Mouse (Mus musculus) cerebellum, adult 2 months (tissue): ENCODE results near the gene Rpp25l. TPM values are rescaled to one million over a fixed set of nuclear protein-coding genes. Genes with fewer than 3 reads are reported as not detected.
"Not testable (repeated sequence)": the region's sequence is repeated elsewhere in the genome, so short reads cannot be mapped to it uniquely, and the experiment has no call there.

ENCODE experiments used
- DNase-seq, 2 experiments: peaks; one replicate each; pipeline ENCODE4 v3.0.0; 2021
- H3K27ac ChIP-seq: fragments of 200-500 bp; 2 replicates; pipeline ENCODE4 v1.5.1; 2012; ENCODE audit warnings: low read length, control low read depth, inconsistent platforms; ENCODE audit not compliant: insufficient read depth
- H3K27me3 ChIP-seq: fragments of 200-500 bp; 2 replicates; pipeline ENCODE4 v1.6.1; 2012; ENCODE audit warnings: inconsistent platforms, mild to moderate bottlenecking, low read length, moderate library complexity; ENCODE audit not compliant: control insufficient read depth, insufficient read depth
- H3K4me1 ChIP-seq: fragments of 200-500 bp; 2 replicates; pipeline ENCODE4 v1.6.1; 2011; ENCODE audit warnings: low read length; ENCODE audit not compliant: control insufficient read depth, insufficient read depth
- H3K4me3 ChIP-seq: fragments of 200-500 bp; replicated peaks from 2 replicates; pipeline ENCODE3; 2011; ENCODE audit warnings: mild to moderate bottlenecking, low read depth, low read length, control low read depth; ENCODE audit not compliant: insufficient read depth
- CTCF ChIP-seq: fragments of 200-500 bp; IDR thresholded peaks from 2 replicates; pipeline ENCODE4 v1.5.1; 2011; ENCODE audit warnings: low read depth, mild to moderate bottlenecking, control low read depth, low read length, moderate library complexity, borderline replicate concordance; ENCODE audit not compliant: insufficient read depth
- POLR2A ChIP-seq: fragments of 200-500 bp; IDR thresholded peaks from 2 replicates; pipeline ENCODE4 v1.6.1; 2011; ENCODE audit warnings: low read length, control low read depth, borderline replicate concordance; ENCODE audit not compliant: insufficient read depth
- WGBS: fragments of 180-500 bp; shearing (Covaris S2); methylation state at CpG from one replicate; pipeline ENCODE4 v1.1.7; 2018; 5-methylcytosine and 5-hydroxymethylcytosine counted together
- polyA plus RNA-seq: library from polyadenylated mRNA; depleted of rRNA; stranded (reverse); fragments of >200 nt; gene quantifications from 2 replicates; pipeline ENCODE4 v1.2.3, GENCODE M21; 2012; rRNA removed

The Rpp25l gene
- polyA plus RNA-seq, result 43.3 and 44.7 TPM in 2 replicates

DNA sequence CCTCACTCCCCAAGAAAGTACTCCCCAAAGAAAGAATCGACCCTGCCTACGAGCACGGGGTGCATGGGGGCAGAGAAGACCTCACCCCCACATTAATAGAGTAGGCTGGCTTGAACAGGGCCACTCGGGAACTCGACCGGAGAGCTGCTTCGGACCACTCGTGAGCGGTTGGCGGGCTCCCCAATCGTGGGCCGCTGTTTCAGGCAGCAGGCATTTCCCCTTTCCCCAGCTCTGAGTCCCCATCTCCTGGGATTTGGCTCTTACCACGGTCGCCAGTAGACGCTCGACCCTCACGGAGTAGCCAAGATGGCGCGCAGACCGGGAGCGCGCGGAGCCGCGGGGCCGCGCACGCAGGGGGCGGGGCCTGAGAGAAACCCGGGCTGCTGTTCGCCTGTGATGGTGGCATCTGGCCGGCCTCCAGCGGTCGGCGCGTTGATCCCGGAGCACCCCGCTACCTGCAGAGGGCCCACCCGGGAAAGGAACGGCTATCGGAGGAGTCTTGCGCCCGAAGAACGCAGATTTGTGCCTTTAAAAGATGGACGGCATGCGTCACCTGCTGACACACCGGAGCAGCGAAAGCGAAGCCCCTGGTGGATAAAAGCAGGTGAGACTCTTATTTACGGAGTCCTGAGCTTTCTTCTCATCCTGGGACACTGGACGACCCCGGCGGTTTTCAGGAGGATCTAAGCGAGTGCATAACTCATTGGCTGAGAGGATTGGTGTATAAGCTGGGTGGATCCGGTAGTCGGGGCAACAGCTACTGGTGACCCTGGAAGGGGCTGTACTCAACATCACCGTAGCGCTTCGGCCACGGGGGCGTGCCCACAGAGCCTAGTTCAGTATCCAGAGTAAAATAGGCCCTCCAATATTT lies at the start of gene Rpp25l:
Rpp25l (minus strand) TSS at position 338 of the 871 bp plus-strand sequence.
- peak within 1 kb of the TSS; percentile 81 for H3K27ac ChIP-seq
- peak; percentile 84 to 89 for DNase-seq
- peak; percentile 28; the same call in 1 of the 2 replicates for TF ChIP-seq CTCF
- peak; percentile 92 for TF ChIP-seq POLR2A
- H3K4me1 ChIP-seq, result peaks cover 9% of the 10 kb centered on the region; the same call in 1 of the 2 replicates
- peak within 1 kb of the TSS; percentile 90 for H3K4me3 ChIP-seq
- no peaks in the 10 kb centered on the region for H3K27me3 ChIP-seq
- WGBS, result under 1% methylated on average over 61 of the region's 61 CpGs

DNA sequence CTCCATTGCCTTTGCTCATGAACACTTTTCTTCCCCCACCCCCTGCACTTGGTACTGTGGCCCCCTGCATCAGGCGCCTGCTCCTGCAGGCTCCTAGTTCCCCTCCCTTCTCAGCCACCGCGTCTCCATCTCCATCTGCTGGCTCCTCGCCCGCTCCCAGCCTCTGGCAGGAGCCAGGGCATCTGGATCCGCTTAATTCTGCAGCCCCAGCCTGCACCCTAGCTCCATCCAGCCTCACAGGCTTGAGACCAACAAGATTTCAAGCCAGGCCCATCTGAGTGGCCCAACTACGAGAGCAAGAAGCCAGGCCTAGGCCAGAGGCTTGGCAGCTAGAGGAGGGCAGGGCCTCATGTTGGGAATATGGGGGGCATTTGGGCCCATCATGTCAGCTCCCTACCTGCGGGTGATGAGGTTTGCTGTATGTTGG lies 49.4 kb upstream of the Rpp25l start:
- Histone ChIP-seq H3K27ac (peak overlapping the region; percentile 73), H3K4me3 (peak overlapping the region; percentile 1), H3K4me1 (peaks cover 33% of the 10 kb centered on the region)
- WGBS, result 21% methylated on average over 8 of the region's 8 CpGs
- H3K27me3 ChIP-seq, result not testable (repeated sequence)
- peak; percentile 47 to 56 for DNase-seq

DNA sequence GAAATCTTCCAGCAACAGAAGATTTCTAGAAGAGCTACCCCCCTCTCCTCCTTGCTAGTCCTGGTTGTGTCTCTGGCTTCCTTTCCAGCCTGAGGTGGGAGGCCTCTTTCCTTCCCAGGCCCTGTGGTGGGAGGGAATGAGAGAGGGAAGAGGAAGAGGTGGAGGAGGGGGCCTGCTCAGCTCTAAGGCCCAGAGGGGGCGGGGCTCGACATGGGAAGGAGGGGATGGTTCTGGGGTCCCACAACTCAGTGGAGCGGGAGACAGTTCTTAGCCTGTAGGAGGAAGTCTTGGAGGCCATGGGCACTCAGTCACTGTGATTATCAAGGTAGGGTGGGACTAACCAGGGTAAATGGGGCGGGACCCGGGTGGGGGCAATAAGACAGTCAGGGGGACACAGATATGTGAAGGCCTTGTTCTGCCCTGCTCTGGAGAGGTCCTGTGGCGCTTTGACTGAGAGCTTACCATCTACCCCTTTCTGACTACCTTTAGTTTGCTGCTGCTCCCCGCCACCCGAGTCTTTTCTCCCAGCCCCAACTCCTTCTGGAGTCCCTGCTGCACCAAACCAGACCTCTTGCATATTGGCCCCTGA lies 48.9 kb upstream of the Rpp25l start:
- no peak for TF ChIP-seq CTCF
- no peak for TF ChIP-seq POLR2A
- Histone ChIP-seq H3K4me1 (peaks cover 36% of the 10 kb centered on the region), H3K27ac (peak overlapping the region; percentile 73), H3K27me3 (no peaks in the 10 kb centered on the region), H3K4me3 (no peak overlapping the region)
- peak in 1 of 2 experiments; percentile 23 for DNase-seq
- WGBS, result 48% methylated on average over 8 of the region's 8 CpGs

GRCm38 (mm10) chr4:41761680-41762079 lies 48.3 kb upstream of the Rpp25l start:
- Histone ChIP-seq H3K4me3 (peak overlapping the region; percentile 56), H3K4me1 (peaks cover 40% of the 10 kb centered on the region), H3K27me3 (no peaks in the 10 kb centered on the region), H3K27ac (peak overlapping the region; percentile 66)
- TF ChIP-seq POLR2A (no peak), CTCF (no peak)
- no peak for DNase-seq

DNA sequence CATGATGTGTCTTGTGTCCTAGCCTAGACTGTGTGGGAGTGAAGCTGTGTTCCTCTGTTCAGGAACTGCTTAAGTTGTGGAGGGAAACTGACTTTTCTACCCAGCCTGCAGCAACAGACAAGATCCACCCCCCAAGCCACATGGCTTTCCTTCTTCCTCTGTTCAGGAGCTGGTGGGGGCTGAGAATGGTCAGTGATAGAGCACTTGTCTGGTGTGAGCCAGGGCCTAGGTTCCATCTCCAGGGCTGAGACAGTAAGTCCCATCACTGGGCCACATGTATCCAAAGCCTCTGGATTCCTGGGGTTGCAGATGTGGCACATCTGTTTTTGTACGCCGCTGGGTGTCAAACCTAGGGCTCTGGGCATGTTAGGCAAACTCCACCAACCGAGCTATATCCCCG lies 47.6 kb upstream of the Rpp25l start:
- 53% methylated on average over 4 of the region's 4 CpGs for WGBS
- TF ChIP-seq CTCF (no peak), POLR2A (no peak)
- H3K4me1 ChIP-seq, result peaks cover 43% of the 10 kb centered on the region
- peak overlapping the region; percentile 66 for H3K27ac ChIP-seq
- no peaks in the 10 kb centered on the region for H3K27me3 ChIP-seq
- DNase-seq, result no peak
- peak overlapping the region; percentile 56 for H3K4me3 ChIP-seq

DNA sequence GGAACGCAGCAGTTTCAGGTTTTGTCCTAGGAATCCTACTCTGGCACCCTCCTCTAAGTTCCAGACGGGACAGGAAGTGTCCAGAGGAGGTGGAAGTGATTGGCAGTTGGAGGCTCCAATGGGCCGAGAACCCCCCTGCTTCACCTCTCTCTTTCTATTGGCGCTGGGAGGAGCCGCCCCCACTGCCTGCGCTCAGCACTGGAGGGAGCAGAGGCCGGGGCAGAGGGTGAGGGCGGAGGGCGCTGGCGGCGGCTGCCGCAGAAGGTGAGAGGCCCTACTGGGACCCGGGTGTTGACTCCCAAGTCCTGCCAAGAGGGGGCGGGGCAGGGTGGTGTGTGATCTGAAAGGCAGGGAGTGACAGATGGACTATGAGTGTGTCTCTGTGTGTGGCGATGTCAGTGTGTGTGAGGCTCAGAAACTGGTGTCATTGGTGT lies 47.0 kb upstream of the Rpp25l start:
- WGBS, result 2% methylated on average over 15 of the region's 15 CpGs
- peak overlapping the region; percentile 56 for H3K4me3 ChIP-seq
- no peaks in the 10 kb centered on the region for H3K27me3 ChIP-seq
- peak; percentile 93 to 95 for DNase-seq
- H3K4me1 ChIP-seq, result peaks cover 43% of the 10 kb centered on the region
- TF ChIP-seq POLR2A, result peak; percentile 53
- TF ChIP-seq CTCF, result no peak
- peak overlapping the region; percentile 66 for H3K27ac ChIP-seq

DNA sequence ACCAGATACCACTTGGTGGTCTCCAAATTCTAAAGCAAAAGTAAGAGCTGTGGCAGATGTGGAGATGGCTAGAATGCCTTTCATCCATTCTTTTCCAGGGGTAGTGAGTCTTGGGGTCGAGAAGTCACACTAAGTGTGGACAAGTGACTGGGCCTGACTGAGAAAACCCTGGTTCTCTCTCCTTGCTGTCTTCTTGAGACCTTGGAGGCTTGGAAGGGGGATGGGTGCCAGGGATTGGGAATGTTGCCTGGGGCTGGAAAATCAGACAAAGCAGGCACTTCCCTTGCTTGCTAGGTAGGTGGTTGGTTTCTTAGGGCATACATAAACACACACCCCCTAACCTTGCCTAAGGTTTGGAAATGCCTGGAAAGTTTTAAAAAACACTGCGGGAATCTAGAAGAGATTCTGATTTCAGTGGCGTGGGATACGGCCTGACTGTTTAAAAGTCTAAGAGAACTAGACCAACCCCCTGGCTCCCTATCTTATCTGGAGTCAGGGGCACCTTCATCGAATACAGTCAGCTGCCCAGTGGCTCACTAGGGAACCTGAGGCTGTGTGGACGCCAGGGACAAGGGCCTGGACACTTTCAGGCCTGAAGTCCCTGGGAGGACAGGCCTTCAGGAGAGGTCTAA lies 46.4 kb upstream of the Rpp25l start:
- WGBS, result 40% methylated on average over 6 of the region's 6 CpGs
- peaks cover 43% of the 10 kb centered on the region for H3K4me1 ChIP-seq
- no peaks in the 10 kb centered on the region for H3K27me3 ChIP-seq
- peak overlapping the region; percentile 56 for H3K4me3 ChIP-seq
- peak overlapping the region; percentile 66 for H3K27ac ChIP-seq
- TF ChIP-seq POLR2A (no peak), CTCF (no peak)
- no peak for DNase-seq
